Mouse (Mus musculus) midbrain, embryonic 15.5 days (tissue): ENCODE data around the gene Dcdc2b. TPM values are rescaled to one million over a fixed set of nuclear protein-coding genes. Genes with fewer than 3 reads are reported as not detected.
A peak's percentile ranks its signal among the peaks of the same experiment; 100 is the strongest.

ENCODE experiments used
- ATAC-seq: fragments of 200-750 bp; cut with Nextera tagmentation; replicated peaks from 2 replicates; pipeline ENCODE4 v1.8.0; 2017; ENCODE audit warnings: moderate TSS enrichment
- H3K27ac ChIP-seq: fragments of 300-500 bp; sonication (generic); 2 replicates; pipeline ENCODE4 v1.5.1; 2015; ENCODE audit warnings: mild to moderate bottlenecking, inconsistent platforms
- H3K27me3 ChIP-seq: fragments of 300-500 bp; sonication (generic); replicated peaks from 2 replicates; pipeline ENCODE4 v1.6.1; 2015; ENCODE audit warnings: inconsistent platforms
- H3K36me3 ChIP-seq: fragments of 300-500 bp; sonication (generic); replicated peaks from 2 replicates; pipeline ENCODE4 v1.6.1; 2015; ENCODE audit warnings: inconsistent platforms
- H3K4me1 ChIP-seq: fragments of 300-500 bp; sonication (generic); 2 replicates; pipeline ENCODE4 v1.6.1; 2015; ENCODE audit warnings: inconsistent platforms
- H3K4me2 ChIP-seq: fragments of 300-500 bp; sonication (generic); 2 replicates; pipeline ENCODE4 v1.6.1; 2015; ENCODE audit warnings: inconsistent platforms, mild to moderate bottlenecking, moderate library complexity
- H3K4me3 ChIP-seq: fragments of 300-500 bp; sonication (generic); 2 replicates; pipeline ENCODE4 v1.5.1; 2015; ENCODE audit warnings: mild to moderate bottlenecking, inconsistent platforms
- H3K9ac ChIP-seq: fragments of 300-500 bp; sonication (generic); 2 replicates; pipeline ENCODE4 v1.6.1; 2015; ENCODE audit warnings: mild to moderate bottlenecking, inconsistent platforms
- H3K9me3 ChIP-seq: fragments of 300-500 bp; sonication (generic); 2 replicates; pipeline ENCODE4 v1.6.1; 2016; ENCODE audit warnings: inconsistent platforms
- WGBS: fragments of 180-500 bp; shearing (Covaris S2); methylation state at CpG from one replicate; pipeline ENCODE4 v1.1.7; 2015; ENCODE audit warnings: mixed read lengths; 5-methylcytosine and 5-hydroxymethylcytosine counted together
- polyA plus RNA-seq: library from polyadenylated mRNA; unstranded; fragments of >200 nt; fragmentation: Nextera tagmentation; extraction: Ambion mirVana; gene quantifications from 2 replicates; pipeline ENCODE4 v1.2.1, GENCODE M21; 2015

Dcdc2b gene
- polyA plus RNA-seq, 1 experiment from 2014 or later: 4.2 TPM

- 96% methylated on average over 12 of the region's 12 CpGs for WGBS
- no peak for ATAC-seq
- Histone ChIP-seq H3K27ac (no peak overlapping the region), H3K4me1 (peaks cover 4% of the 10 kb centered on the region; the same call in 1 of the 2 replicates), H3K4me2 (no peak overlapping the region), H3K36me3 (peaks cover 87% of the 10 kb centered on the region), H3K4me3 (no peak overlapping the region), H3K27me3 (no peaks in the 10 kb centered on the region), H3K9me3 (no peaks in the 10 kb centered on the region), H3K9ac (no peak overlapping the region)
Observed at GRCm38 (mm10) chr4:129631867-129632266, 17.8 kb upstream of the Dcdc2b start.

GRCm38 (mm10) chr4:129630944-129631343 lies 16.9 kb upstream of the Dcdc2b start:
- Histone ChIP-seq H3K27me3 (no peaks in the 10 kb centered on the region), H3K27ac (no peak overlapping the region), H3K4me3 (no peak overlapping the region), H3K9ac (no peak overlapping the region), H3K9me3 (no peaks in the 10 kb centered on the region), H3K36me3 (peaks cover 82% of the 10 kb centered on the region), H3K4me2 (no peak overlapping the region), H3K4me1 (peaks cover 6% of the 10 kb centered on the region)
- ATAC-seq: no peak
- 81% methylated on average over 4 of the region's 4 CpGs for WGBS

- Histone ChIP-seq H3K27ac (peak overlapping the region; percentile 91), H3K9ac (no peak overlapping the region), H3K9me3 (no peaks in the 10 kb centered on the region), H3K4me2 (no peak overlapping the region), H3K36me3 (peaks cover 44% of the 10 kb centered on the region), H3K4me3 (no peak overlapping the region), H3K4me1 (peaks cover 42% of the 10 kb centered on the region), H3K27me3 (no peaks in the 10 kb centered on the region)
- ATAC-seq: no peak
- 80% methylated on average over 6 of the region's 6 CpGs for WGBS
Observed at GRCm38 (mm10) chr4:129626035-129626434, 12.0 kb upstream of the Dcdc2b start.

- H3K4me2 ChIP-seq: peak overlapping the region; percentile 82
- H3K36me3 ChIP-seq: peaks cover 38% of the 10 kb centered on the region
- ATAC-seq: no peak
- WGBS: 43% methylated on average over 4 of the region's 4 CpGs
- H3K4me3 ChIP-seq: peak overlapping the region; percentile 54
- no peaks in the 10 kb centered on the region for H3K9me3 ChIP-seq
- peak overlapping the region; percentile 91 for H3K27ac ChIP-seq
- peaks cover 48% of the 10 kb centered on the region for H3K4me1 ChIP-seq
- H3K27me3 ChIP-seq: no peaks in the 10 kb centered on the region
- H3K9ac ChIP-seq: no peak overlapping the region
Observed at GRCm38 (mm10) chr4:129625496-129625895, 11.4 kb upstream of the Dcdc2b start.

- H3K36me3 ChIP-seq: peaks cover 33% of the 10 kb centered on the region
- H3K9me3 ChIP-seq: no peaks in the 10 kb centered on the region
- H3K4me1 ChIP-seq: peaks cover 49% of the 10 kb centered on the region
- peak overlapping the region; percentile 91 for H3K27ac ChIP-seq
- peak overlapping the region; percentile 70 for H3K9ac ChIP-seq
- 2% methylated on average over 6 of the region's 6 CpGs for WGBS
- peak; percentile 49 for ATAC-seq
- H3K4me2 ChIP-seq: peak overlapping the region; percentile 82
- peak overlapping the region; percentile 54 for H3K4me3 ChIP-seq
- no peaks in the 10 kb centered on the region for H3K27me3 ChIP-seq
Observed at GRCm38 (mm10) chr4:129625029-129625370, 10.9 kb upstream of the Dcdc2b start.

- H3K36me3 ChIP-seq: peaks cover 29% of the 10 kb centered on the region
- peak overlapping the region; percentile 91 for H3K27ac ChIP-seq
- peak overlapping the region; percentile 70 for H3K9ac ChIP-seq
- peak; percentile 96 for ATAC-seq
- H3K9me3 ChIP-seq: no peaks in the 10 kb centered on the region
- 0% methylated on average over 18 of the region's 18 CpGs for WGBS
- H3K4me2 ChIP-seq: peak overlapping the region; percentile 82
- no peaks in the 10 kb centered on the region for H3K27me3 ChIP-seq
- H3K4me1 ChIP-seq: peaks cover 49% of the 10 kb centered on the region
- peak overlapping the region; percentile 54 for H3K4me3 ChIP-seq
Observed at GRCm38 (mm10) chr4:129624281-129625028, 10.4 kb upstream of the Dcdc2b start.

GRCm38 (mm10) chr4:129623681-129624091 lies 9.6 kb upstream of the Dcdc2b start, which contains the start of gene Ccdc28b:
Gene Ccdc28b, minus strand, starts transcription at chr4:129623947.
- Histone ChIP-seq H3K4me3 (peak within 1 kb of the TSS; percentile 54), H3K9ac (peak within 1 kb of the TSS; percentile 70), H3K9me3 (no peaks in the 10 kb centered on the region), H3K4me2 (peak within 1 kb of the TSS; percentile 82), H3K4me1 (peaks cover 53% of the 10 kb centered on the region), H3K27me3 (no peaks in the 10 kb centered on the region), H3K36me3 (peaks cover 22% of the 10 kb centered on the region), H3K27ac (peak within 1 kb of the TSS; percentile 91)
- peak; percentile 55 for ATAC-seq
- 2% methylated on average over 10 of the region's 10 CpGs for WGBS

- Histone ChIP-seq H3K9ac (peak overlapping the region; percentile 70), H3K36me3 (peaks cover 15% of the 10 kb centered on the region), H3K27me3 (no peaks in the 10 kb centered on the region), H3K4me1 (peaks cover 58% of the 10 kb centered on the region), H3K4me3 (peak overlapping the region; percentile 54), H3K27ac (peak overlapping the region; percentile 91), H3K4me2 (peak overlapping the region; percentile 82), H3K9me3 (no peaks in the 10 kb centered on the region)
- ATAC-seq: no peak
- 24% methylated on average over 8 of the region's 8 CpGs for WGBS
Observed at GRCm38 (mm10) chr4:129622803-129623535, 8.9 kb upstream of the Dcdc2b start.

GRCm38 (mm10) chr4:129622120-129622802 lies 8.2 kb upstream of the Dcdc2b start:
- H3K27ac ChIP-seq: peak overlapping the region; percentile 91
- ATAC-seq: no peak

GRCm38 (mm10) chr4:129621283-129621841 lies 7.3 kb upstream of the Dcdc2b start:
- H3K4me1 ChIP-seq: peaks cover 62% of the 10 kb centered on the region
- H3K27ac ChIP-seq: no peak overlapping the region
- no peaks in the 10 kb centered on the region for H3K36me3 ChIP-seq
- H3K27me3 ChIP-seq: no peaks in the 10 kb centered on the region
- no peak for ATAC-seq
- H3K9ac ChIP-seq: no peak overlapping the region
- 84% methylated on average over 8 of the region's 8 CpGs for WGBS
- no peaks in the 10 kb centered on the region for H3K9me3 ChIP-seq
- H3K4me3 ChIP-seq: no peak overlapping the region
- H3K4me2 ChIP-seq: 0 out of 2 replicates have a peak overlapping the region, but pooled peaks have one; percentile 0

More at GRCm38 (mm10) chr4:129622120-129622802, 8.2 kb upstream of the Dcdc2b start:
- H3K4me3 ChIP-seq: peak overlapping the region; percentile 54
- H3K36me3 ChIP-seq: peaks cover 8% of the 10 kb centered on the region
- H3K27me3 ChIP-seq: no peaks in the 10 kb centered on the region
- WGBS: 73% methylated on average over 11 of the region's 11 CpGs
- H3K4me1 ChIP-seq: peaks cover 62% of the 10 kb centered on the region
- peak overlapping the region; percentile 70 for H3K9ac ChIP-seq
- H3K9me3 ChIP-seq: no peaks in the 10 kb centered on the region
- peak overlapping the region; percentile 82 for H3K4me2 ChIP-seq

- Histone ChIP-seq H3K27ac (no peak overlapping the region; the same call in 1 of the 2 replicates), H3K9ac (no peak overlapping the region), H3K27me3 (no peaks in the 10 kb centered on the region), H3K36me3 (no peaks in the 10 kb centered on the region), H3K4me2 (0 out of 2 replicates have a peak overlapping the region, but pooled peaks have one; percentile 0), H3K9me3 (no peaks in the 10 kb centered on the region), H3K4me1 (peaks cover 56% of the 10 kb centered on the region), H3K4me3 (no peak overlapping the region)
- ATAC-seq: no peak
- 91% methylated on average over 11 of the region's 11 CpGs for WGBS
Observed at GRCm38 (mm10) chr4:129620419-129621282, 6.6 kb upstream of the Dcdc2b start.
